Mouse (Mus musculus) bone marrow, adult 2 months (tissue): ENCODE data around the gene Erv3. TPM values are rescaled to one million over a fixed set of nuclear protein-coding genes. Genes with fewer than 3 reads are reported as not detected.

ENCODE experiments used
- H3K27ac ChIP-seq: fragments of 200-500 bp; 2 replicates; pipeline ENCODE4 v1.5.1; 2012; ENCODE audit warnings: low read depth, mild to moderate bottlenecking, control low read depth, inconsistent platforms, low read length; ENCODE audit not compliant: control insufficient read depth, poor library complexity, insufficient read depth
- H3K4me1 ChIP-seq: fragments of 200-500 bp; 2 replicates; pipeline ENCODE4 v1.6.1; 2011; ENCODE audit warnings: low read length; ENCODE audit not compliant: control insufficient read depth, insufficient read depth
- H3K4me3 ChIP-seq: fragments of 200-500 bp; replicated peaks from 2 replicates; pipeline ENCODE3; 2011; ENCODE audit warnings: mild to moderate bottlenecking, low read depth, low read length, control low read depth; ENCODE audit not compliant: control insufficient read depth
- CTCF ChIP-seq: fragments of 200-500 bp; IDR thresholded peaks from 2 replicates; pipeline ENCODE4 v1.5.1; 2011; ENCODE audit warnings: low read length, control low read depth; ENCODE audit not compliant: control insufficient read depth, insufficient read depth
- POLR2A ChIP-seq: fragments of 200-500 bp; IDR thresholded peaks from 2 replicates; pipeline ENCODE4 v1.6.1; 2011; ENCODE audit warnings: low read depth, mild to moderate bottlenecking, control low read depth, low read length, borderline replicate concordance; ENCODE audit not compliant: control insufficient read depth
- WGBS: fragments of 180-500 bp; shearing (Covaris S2); methylation state at CpG from one replicate; pipeline ENCODE4 v1.1.7; 2018; 5-methylcytosine and 5-hydroxymethylcytosine counted together
- polyA plus RNA-seq: library from polyadenylated mRNA; stranded (reverse); fragments of >200 nt; gene quantifications from 2 replicates; pipeline ENCODE4 v1.2.4, GENCODE M21; 2011; ENCODE audit warnings: low replicate concordance; ENCODE audit not compliant: missing spikeins, insufficient read depth, insufficient read length

Erv3 gene
- polyA plus RNA-seq, 1 experiment = not detected

- TF ChIP-seq POLR2A = no peak
- no peak for TF ChIP-seq CTCF
These were observed 22.2 kb upstream of the Erv3 start for GRCm38 (mm10) chr2:131881766-131882165.

GRCm38 (mm10) chr2:131876551-131877265 lies 17.2 kb upstream of the Erv3 start:
- 84% methylated on average over 7 of the region's 7 CpGs for WGBS
- H3K4me3 ChIP-seq = no peak overlapping the region
- no peak overlapping the region for H3K27ac ChIP-seq
- TF ChIP-seq CTCF (no peak), POLR2A (no peak)
- no peaks in the 10 kb centered on the region for H3K4me1 ChIP-seq

More at GRCm38 (mm10) chr2:131881766-131882165, 22.2 kb upstream of the Erv3 start:
- no peaks in the 10 kb centered on the region; the same call in 1 of the 2 replicates for H3K4me1 ChIP-seq
- H3K4me3 ChIP-seq = no peak overlapping the region
- no peak overlapping the region for H3K27ac ChIP-seq
- WGBS = 67% methylated on average over 4 of the region's 4 CpGs

- Histone ChIP-seq H3K27ac (no peak overlapping the region), H3K4me1 (no peaks in the 10 kb centered on the region), H3K4me3 (no peak overlapping the region)
- 83% methylated on average over 1 of the region's 1 CpGs for WGBS
- TF ChIP-seq CTCF = no peak
- no peak for TF ChIP-seq POLR2A
These were observed 13.8 kb upstream of the Erv3 start for GRCm38 (mm10) chr2:131873376-131873775.

- TF ChIP-seq POLR2A = no peak
- TF ChIP-seq CTCF = no peak
- H3K27ac ChIP-seq = no peak overlapping the region
- peaks cover 1% of the 10 kb centered on the region; the same call in 1 of the 2 replicates for H3K4me1 ChIP-seq
- WGBS = 83% methylated on average over 5 of the region's 5 CpGs
- H3K4me3 ChIP-seq = no peak overlapping the region
These were observed 9.4 kb upstream of the Erv3 start for GRCm38 (mm10) chr2:131868983-131869382.

- TF ChIP-seq CTCF (no peak), POLR2A (no peak)
- Histone ChIP-seq H3K4me1 (peaks cover 1% of the 10 kb centered on the region; the same call in 1 of the 2 replicates), H3K4me3 (no peak overlapping the region), H3K27ac (no peak overlapping the region)
These were observed 7.1 kb upstream of the Erv3 start for GRCm38 (mm10) chr2:131866676-131867075.

GRCm38 (mm10) chr2:131864262-131864796 lies 4.8 kb upstream of the Erv3 start:
- 59% methylated on average over 2 of the region's 2 CpGs for WGBS
- no peak for TF ChIP-seq POLR2A
- TF ChIP-seq CTCF = no peak
- Histone ChIP-seq H3K27ac (no peak overlapping the region; the same call in 1 of the 2 replicates), H3K4me3 (no peak overlapping the region), H3K4me1 (peaks cover 1% of the 10 kb centered on the region; the same call in 1 of the 2 replicates)

GRCm38 (mm10) chr2:131863472-131863871 lies 3.9 kb upstream of the Erv3 start:
- no peak overlapping the region for H3K4me3 ChIP-seq
- H3K4me1 ChIP-seq = peaks cover 1% of the 10 kb centered on the region; the same call in 1 of the 2 replicates
- WGBS = 63% methylated on average over 3 of the region's 3 CpGs
- no peak for TF ChIP-seq CTCF
- TF ChIP-seq POLR2A = no peak
- no peak overlapping the region for H3K27ac ChIP-seq

GRCm38 (mm10) chr2:131862617-131863275 lies 3.2 kb upstream of the Erv3 start:
- no peak overlapping the region for H3K27ac ChIP-seq
- 84% methylated on average over 3 of the region's 3 CpGs for WGBS
- peaks cover 1% of the 10 kb centered on the region; the same call in 1 of the 2 replicates for H3K4me1 ChIP-seq
- TF ChIP-seq CTCF = no peak
- no peak for TF ChIP-seq POLR2A
- no peak overlapping the region for H3K4me3 ChIP-seq
